Mouse (Mus musculus): ENCODE measurements around the gene Vmn1r100. TPM values are rescaled to one million over a fixed set of nuclear protein-coding genes. Genes with fewer than 3 reads are reported as not detected.
"Not testable (repeated sequence)": the region's sequence is repeated elsewhere in the genome, so short reads cannot be mapped to it uniquely, and the experiment has no call there.

Gene Vmn1r100
- not detected for total RNA-seq (2021)
- long read RNA-seq, experiment 1 = 0 reads
- long read RNA-seq, experiment 2 = 0 reads

DNA sequence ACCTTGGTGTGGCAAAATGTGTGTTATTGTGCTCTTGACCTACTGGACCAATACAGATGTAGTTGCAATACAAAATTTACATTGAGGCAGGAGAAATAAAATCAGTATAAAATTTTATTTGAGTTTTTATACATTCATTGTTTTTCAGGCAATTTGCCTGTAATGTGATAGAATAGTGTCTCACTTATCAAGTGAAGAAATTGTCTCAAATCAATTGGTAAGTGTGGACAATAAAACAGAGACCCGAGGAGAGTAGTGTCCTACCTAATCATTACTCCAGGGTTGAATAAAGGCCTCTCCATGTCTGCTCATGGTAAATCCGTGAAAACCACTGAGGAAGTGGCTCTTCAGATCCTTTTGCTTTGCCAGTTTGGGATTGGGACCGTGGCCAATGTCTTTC, at the start of gene Vmn1r100:
Gene Vmn1r100, plus strand, starts transcription at position 301 of the 400 bp plus-strand sequence.
- not testable (repeated sequence) for DNase-seq (ENCODE audit: low spot score in 2 of 2)

- DNase-seq (ENCODE audit: low spot score in 2 of 2) = not testable (repeated sequence)
These were observed 42.4 kb upstream of the Vmn1r100 start, which contains the start of gene Gm5728 for GRCm38 (mm10) chr7:20375310-20375709. Gene Gm5728, minus strand, starts transcription at chr7:20375410.

DNA sequence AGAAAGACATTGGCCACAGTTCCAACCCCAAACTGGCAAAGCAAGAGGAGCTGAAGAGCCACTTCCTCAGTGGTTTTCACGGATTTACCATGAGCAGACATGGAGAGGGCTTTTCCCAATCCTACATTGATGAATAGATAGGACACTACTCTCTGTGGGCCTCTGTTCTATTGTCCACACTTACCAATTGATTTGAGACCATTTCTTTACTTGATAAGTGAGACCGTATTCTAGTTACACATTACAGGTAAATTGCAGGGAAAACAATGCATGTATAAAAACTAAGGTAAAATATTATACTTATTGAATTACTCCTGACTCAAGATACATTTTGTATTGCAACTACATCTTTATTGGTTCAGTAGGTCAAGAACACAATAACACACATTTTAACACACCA, 24.8 kb downstream of the Vmn1r100 start, which contains the start of gene Vmn1r101:
Gene Vmn1r101, minus strand, starts transcription at position 101 of the 400 bp plus-strand sequence.
- not testable (repeated sequence) for DNase-seq (ENCODE audit: low spot score in 2 of 2)

Other genes with a start within 250 kb of the Vmn1r100 start
- not detected for gene Vmn1r94, start 249.6 kb upstream of the Vmn1r100 start, total RNA-seq (2021)
- not detected for gene Vmn1r95, start 224.2 kb upstream of the Vmn1r100 start, total RNA-seq (2021)
- not detected for gene Gm6164, start 212.3 kb upstream of the Vmn1r100 start, total RNA-seq (2021)
- gene Gm4498, start 184.1 kb upstream of the Vmn1r100 start, total RNA-seq (2021) = not detected
- gene Gm5890, start 155.1 kb upstream of the Vmn1r100 start, total RNA-seq (2021) = not detected
- gene Gm4133, start 83.9 kb upstream of the Vmn1r100 start, total RNA-seq (2021) = not detected
- not detected for gene Gm5728, start 42.5 kb upstream of the Vmn1r100 start, total RNA-seq (2021)
- gene Vmn1r101, start 24.7 kb downstream of the Vmn1r100 start, total RNA-seq (2021) = not detected
- gene Gm10670, start 57.0 kb downstream of the Vmn1r100 start, total RNA-seq (2021) = not detected
- gene Vmn1r103, start 92.6 kb downstream of the Vmn1r100 start, total RNA-seq (2021) = not detected
- not detected for gene Vmn1r104, start 115.9 kb downstream of the Vmn1r100 start, total RNA-seq (2021)
- gene Gm5726, start 127.8 kb downstream of the Vmn1r100 start, total RNA-seq (2021) = not detected
- not detected for gene Gm4141, start 158.3 kb downstream of the Vmn1r100 start, total RNA-seq (2021)
- not detected for gene Gm4513, start 181.1 kb downstream of the Vmn1r100 start, total RNA-seq (2021)

Measured in adrenal gland, postnatal 4 days (tissue).